Mouse (Mus musculus): Measurements from ENCODE around the gene Per2.

Per2 gene

GRCm38 (mm10) chr1:91435606-91436130 is 23.5 kb downstream of the Per2 start:
- in situ Hi-C loops (cut with MboI, MseI) = no loop called here

GRCm38 (mm10) chr1:91434905-91435304 is 24.2 kb downstream of the Per2 start:
- in situ Hi-C loops (cut with MboI, MseI) = no loop called here

- in situ Hi-C loops (cut with MboI, MseI) = no loop called here
Observed at GRCm38 (mm10) chr1:91430761-91431160, 28.4 kb downstream of the Per2 start.

GRCm38 (mm10) chr1:91429212-91429611 is 29.9 kb downstream of the Per2 start:
- in situ Hi-C loops (cut with MboI, MseI) = loop anchor here (5.0 kb wide), 1 partner anchor 63 kb away; the partner anchor contains the start of gene Traf3ip1

GRCm38 (mm10) chr1:91428614-91429013 is 30.5 kb downstream of the Per2 start:
- in situ Hi-C loops (cut with MboI, MseI) = loop anchor here (5.0 kb wide), 1 partner anchor 64 kb away; the partner anchor contains the start of gene Traf3ip1

- in situ Hi-C loops (cut with MboI, MseI) = loop anchor here (5.0 kb wide), 1 partner anchor 66 kb away; the partner anchor contains the start of gene Traf3ip1
Observed at GRCm38 (mm10) chr1:91426397-91426796, 32.7 kb downstream of the Per2 start.

GRCm38 (mm10) chr1:91420601-91421065 is 38.5 kb downstream of the Per2 start:
- in situ Hi-C loops (cut with MboI, MseI) = no loop called here

GRCm38 (mm10) chr1:91419862-91420600 is 39.1 kb downstream of the Per2 start:
- in situ Hi-C loops (cut with MboI, MseI) = no loop called here

GRCm38 (mm10) chr1:91417991-91418390 is 41.1 kb downstream of the Per2 start:
- in situ Hi-C loops (cut with MboI, MseI) = no loop called here

GRCm38 (mm10) chr1:91415311-91415710 is 43.8 kb downstream of the Per2 start:
- in situ Hi-C loops (cut with MboI, MseI) = no loop called here

- in situ Hi-C loops (cut with MboI, MseI) = no loop called here
Observed at GRCm38 (mm10) chr1:91414903-91415302, 44.2 kb downstream of the Per2 start.

GRCm38 (mm10) chr1:91413898-91414594 is 45.1 kb downstream of the Per2 start, which contains the start of gene Hes6:
Gene Hes6, minus strand, starts transcription at chr1:91414038.
- in situ Hi-C loops (cut with MboI, MseI) = no loop called here

GRCm38 (mm10) chr1:91413536-91413897 is 45.6 kb downstream of the Per2 start:
- in situ Hi-C loops (cut with MboI, MseI) = no loop called here

- in situ Hi-C loops (cut with MboI, MseI) = no loop called here
Observed at GRCm38 (mm10) chr1:91413030-91413506, 46.1 kb downstream of the Per2 start.

GRCm38 (mm10) chr1:91412286-91413029 is 46.7 kb downstream of the Per2 start:
- in situ Hi-C loops (cut with MboI, MseI) = no loop called here

GRCm38 (mm10) chr1:91411631-91412285 is 47.4 kb downstream of the Per2 start:
- in situ Hi-C loops (cut with MboI, MseI) = no loop called here

- in situ Hi-C loops (cut with MboI, MseI) = no loop called here
Observed at GRCm38 (mm10) chr1:91407819-91408218, 51.3 kb downstream of the Per2 start.

- in situ Hi-C loops (cut with MboI, MseI) = no loop called here
Observed at GRCm38 (mm10) chr1:91405406-91406169, 53.5 kb downstream of the Per2 start.

GRCm38 (mm10) chr1:91404976-91405375 is 54.1 kb downstream of the Per2 start:
- in situ Hi-C loops (cut with MboI, MseI) = no loop called here

Data from T-helper 1 cell (primary cell).